Mouse (Mus musculus): ENCODE results near the gene Myo6. TPM values are rescaled to one million over a fixed set of nuclear protein-coding genes. Genes with fewer than 3 reads are reported as not detected.

The Myo6 gene
- total RNA-seq, 4 experiments from 2014 or later = 27.8 to 51.3 (median 42.8) TPM

Other genes with a start within 250 kb of the Myo6 start
- 10 to 100 TPM; 42.4 to 85.0 (median 65.0) TPM for gene Filip1, start 152.2 kb upstream of the Myo6 start, total RNA-seq (2022)
- 100 to 1,000 TPM in 3 of 4 experiments, 10 to 100 TPM in 1; 98.7 to 133 (median 117) TPM for gene Senp6, start 98.1 kb upstream of the Myo6 start, total RNA-seq (2022)

Measured in adrenal gland, adult 8-10 months (tissue).